Mouse (Mus musculus) neural tube, embryonic 13.5 days (tissue): ENCODE measurements around the gene Iqcj. TPM values are rescaled to one million over a fixed set of nuclear protein-coding genes. Genes with fewer than 3 reads are reported as not detected.
A peak's percentile ranks its signal among the peaks of the same experiment; 100 is the strongest.
"Not testable (repeated sequence)": the region's sequence is repeated elsewhere in the genome, so short reads cannot be mapped to it uniquely, and the experiment has no call there.

Experiments
- ATAC-seq: fragments of 200-750 bp; cut with Nextera tagmentation; 2 replicates; pipeline ENCODE4 v1.8.0; 2017; ENCODE audit warnings: low read depth, mild to moderate bottlenecking, moderate TSS enrichment, moderate library complexity
- H3K27ac ChIP-seq: fragments of 300-500 bp; sonication (generic); replicated peaks from 2 replicates; pipeline ENCODE4 v1.5.1; 2015; ENCODE audit warnings: moderate library complexity, mild to moderate bottlenecking, inconsistent platforms
- H3K27me3 ChIP-seq: fragments of 300-500 bp; sonication (generic); 2 replicates; pipeline ENCODE4 v1.6.1; 2015; ENCODE audit warnings: mild to moderate bottlenecking, inconsistent platforms
- H3K36me3 ChIP-seq: fragments of 300-500 bp; sonication (generic); 2 replicates; pipeline ENCODE4 v1.6.1; 2015; ENCODE audit warnings: mild to moderate bottlenecking, inconsistent platforms
- H3K4me1 ChIP-seq: fragments of 300-500 bp; sonication (generic); replicated peaks from 2 replicates; pipeline ENCODE4 v1.6.1; 2015; ENCODE audit warnings: inconsistent platforms
- H3K4me2 ChIP-seq: fragments of 300-500 bp; sonication (generic); 2 replicates; pipeline ENCODE4 v1.6.1; 2015; ENCODE audit warnings: inconsistent platforms, mild to moderate bottlenecking, moderate library complexity
- H3K4me3 ChIP-seq: fragments of 300-500 bp; sonication (generic); 2 replicates; pipeline ENCODE4 v1.5.1; 2015; ENCODE audit warnings: mild to moderate bottlenecking, inconsistent platforms
- H3K9ac ChIP-seq: fragments of 300-500 bp; sonication (generic); 2 replicates; pipeline ENCODE4 v1.6.1; 2015; ENCODE audit warnings: moderate library complexity, mild to moderate bottlenecking, inconsistent platforms
- H3K9me3 ChIP-seq: fragments of 300-500 bp; sonication (generic); 2 replicates; pipeline ENCODE4 v1.6.1; 2016; ENCODE audit warnings: inconsistent platforms
- WGBS: fragments of 180-500 bp; shearing (Covaris S2); methylation state at CpG from one replicate; pipeline ENCODE4 v1.1.7; 2015; 5-methylcytosine and 5-hydroxymethylcytosine counted together
- polyA plus RNA-seq: library from polyadenylated mRNA; unstranded; fragments of >200 nt; fragmentation: Nextera tagmentation; extraction: Ambion mirVana; gene quantifications from 2 replicates; pipeline ENCODE4 v1.2.1, GENCODE M21; 2015

Iqcj gene
- polyA plus RNA-seq, 1 experiment from 2014 or later: 0.45 TPM

DNA sequence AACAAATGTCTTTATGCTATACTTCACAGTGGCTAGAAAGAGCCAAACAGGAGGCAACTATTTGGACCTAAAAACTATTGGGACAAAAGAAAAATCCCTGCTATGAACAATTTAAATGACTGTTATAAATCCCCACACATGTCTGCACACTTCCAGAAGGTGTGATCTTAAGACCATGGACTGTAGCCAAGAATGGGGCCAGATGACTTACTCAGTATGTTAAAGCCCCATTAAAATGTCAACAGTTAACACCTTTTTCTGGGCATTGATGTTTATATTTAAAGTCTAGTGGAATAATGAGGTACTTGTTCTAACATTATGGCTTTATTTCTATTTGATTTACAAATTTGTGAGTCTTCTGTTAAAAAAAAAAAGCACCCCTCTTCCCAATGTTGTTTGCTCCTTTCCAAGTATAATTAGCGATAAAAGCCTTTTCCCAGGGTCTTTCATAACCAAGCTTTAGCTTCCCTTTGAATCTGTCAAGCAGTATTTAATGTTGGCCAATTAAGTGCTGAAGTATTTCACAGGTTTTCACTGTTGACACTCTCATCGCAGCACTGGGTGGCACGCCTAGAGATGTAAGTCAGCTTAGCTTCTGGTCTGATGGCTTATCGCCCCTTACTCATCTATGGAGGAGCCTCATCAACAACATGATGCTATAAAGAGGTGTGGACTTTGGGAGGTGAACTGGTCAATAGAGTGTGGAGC, 204.9 kb downstream of the Iqcj start:
- Histone ChIP-seq H3K4me3 (no peak overlapping the region), H3K4me2 (no peak overlapping the region), H3K9me3 (no peaks in the 10 kb centered on the region), H3K27me3 (no peaks in the 10 kb centered on the region), H3K27ac (no peak overlapping the region), H3K9ac (no peak overlapping the region), H3K4me1 (peaks cover 11% of the 10 kb centered on the region), H3K36me3 (no peaks in the 10 kb centered on the region)
- 69% methylated on average over 4 of the region's 4 CpGs for WGBS
- no peak for ATAC-seq

DNA sequence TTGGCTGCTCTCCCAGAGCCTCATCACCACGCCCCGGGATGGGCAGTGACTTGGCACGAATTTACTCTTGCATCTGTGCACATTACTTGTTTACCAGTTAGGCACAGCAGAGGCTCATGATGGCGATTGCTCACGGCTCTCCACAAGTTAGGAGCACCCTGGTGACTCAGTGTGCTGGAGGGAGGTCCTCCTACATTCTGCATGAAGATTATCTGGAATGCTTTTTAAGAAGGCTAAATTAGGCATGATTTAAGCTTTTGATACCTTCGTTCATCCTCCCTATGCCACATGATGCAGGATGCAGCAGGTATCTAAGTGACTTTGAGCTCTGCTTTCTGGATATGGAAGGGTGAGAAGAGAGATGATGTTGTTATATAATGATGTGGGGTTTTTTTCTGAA, 207.5 kb downstream of the Iqcj start:
- not testable (repeated sequence) for H3K36me3 ChIP-seq, H3K4me1 ChIP-seq, H3K9ac ChIP-seq, H3K4me3 ChIP-seq, H3K4me2 ChIP-seq, H3K9me3 ChIP-seq, H3K27ac ChIP-seq, H3K27me3 ChIP-seq, ATAC-seq
- 91% methylated on average over 6 of the region's 6 CpGs for WGBS

DNA sequence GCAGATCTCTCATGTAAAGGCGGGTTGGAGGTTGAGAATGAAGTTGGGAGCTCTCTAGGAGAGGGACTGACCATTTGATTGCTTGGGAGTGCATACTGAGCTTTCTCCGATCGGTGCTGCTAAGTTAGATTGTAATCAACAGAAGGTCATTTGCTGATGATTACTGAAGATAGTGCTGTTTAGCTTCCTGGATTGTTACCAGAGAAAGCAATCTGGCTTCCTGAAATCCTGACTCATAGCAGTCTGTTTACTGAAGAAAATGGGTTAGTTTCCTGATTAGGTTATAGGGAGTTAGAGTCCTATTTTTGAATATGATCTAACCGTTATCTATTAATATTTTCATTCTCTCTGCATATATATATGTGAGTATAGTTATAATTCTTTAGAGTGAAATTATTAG, 209.3 kb downstream of the Iqcj start:
- no peaks in the 10 kb centered on the region for H3K36me3 ChIP-seq
- H3K4me2 ChIP-seq: no peak overlapping the region
- H3K9ac ChIP-seq: no peak overlapping the region
- ATAC-seq: no peak
- WGBS: 79% methylated on average over 4 of the region's 4 CpGs
- H3K4me1 ChIP-seq: peaks cover 14% of the 10 kb centered on the region
- H3K9me3 ChIP-seq: no peaks in the 10 kb centered on the region
- H3K4me3 ChIP-seq: no peak overlapping the region
- no peaks in the 10 kb centered on the region for H3K27me3 ChIP-seq
- H3K27ac ChIP-seq: no peak overlapping the region

- Histone ChIP-seq H3K36me3 (no peaks in the 10 kb centered on the region), H3K27ac (peak overlapping the region; percentile 56), H3K4me2 (no peak overlapping the region), H3K4me1 (peaks cover 14% of the 10 kb centered on the region), H3K4me3 (no peak overlapping the region), H3K9me3 (no peaks in the 10 kb centered on the region), H3K9ac (no peak overlapping the region), H3K27me3 (no peaks in the 10 kb centered on the region)
- WGBS: 29% methylated on average over 2 of the region's 2 CpGs
- ATAC-seq: peak; percentile 74
Observed at GRCm38 (mm10) chr3:68105081-68105685, 213.2 kb downstream of the Iqcj start.

Other genes starting within 250 kb of the Iqcj start
- 2.8 and 4.1 TPM in 2 replicates for gene Iqschfp, start within 50 bp of the Iqcj start, polyA plus RNA-seq
- 160 and 165 TPM in 2 replicates for gene Schip1, start 172.6 kb downstream of the Iqcj start, polyA plus RNA-seq